Mouse (Mus musculus) liver, embryonic 12.5 days (tissue): ENCODE measurements around the gene Olfr988. TPM values are rescaled to one million over a fixed set of nuclear protein-coding genes. Genes with fewer than 3 reads are reported as not detected.
"Not testable (repeated sequence)": the region's sequence is repeated elsewhere in the genome, so short reads cannot be mapped to it uniquely, and the experiment has no call there.

ENCODE experiments used
- ATAC-seq: fragments of 200-750 bp; cut with Nextera tagmentation; 2 replicates; pipeline ENCODE4 v1.8.0; 2017; ENCODE audit warnings: moderate number of reproducible peaks, mild to moderate bottlenecking, moderate library complexity
- H3K27ac ChIP-seq: fragments of 300-500 bp; sonication (generic); 2 replicates; pipeline ENCODE4 v1.5.1; 2016; ENCODE audit warnings: mild to moderate bottlenecking
- H3K27me3 ChIP-seq: fragments of 300-500 bp; sonication (generic); replicated peaks from 2 replicates; pipeline ENCODE4 v1.6.1; 2016; ENCODE audit warnings: mild to moderate bottlenecking, moderate library complexity
- H3K36me3 ChIP-seq: fragments of 300-500 bp; sonication (generic); 2 replicates; pipeline ENCODE4 v1.6.1; 2016; ENCODE audit warnings: mild to moderate bottlenecking, moderate library complexity
- H3K4me1 ChIP-seq: fragments of 300-500 bp; sonication (generic); 2 replicates; pipeline ENCODE4 v1.6.1; 2016
- H3K4me2 ChIP-seq: fragments of 300-500 bp; sonication (generic); 2 replicates; pipeline ENCODE4 v1.6.1; 2016; ENCODE audit warnings: mild to moderate bottlenecking, moderate library complexity
- H3K4me3 ChIP-seq: fragments of 300-500 bp; sonication (generic); 2 replicates; pipeline ENCODE4 v1.5.1; 2016; ENCODE audit warnings: mild to moderate bottlenecking, moderate library complexity
- H3K9ac ChIP-seq: fragments of 300-500 bp; sonication (generic); 2 replicates; pipeline ENCODE4 v1.6.1; 2016; ENCODE audit warnings: mild to moderate bottlenecking, moderate library complexity
- H3K9me3 ChIP-seq: fragments of 300-500 bp; sonication (generic); replicated peaks from 2 replicates; pipeline ENCODE4 v1.6.1; 2016; ENCODE audit warnings: mild to moderate bottlenecking, moderate library complexity
- WGBS: fragments of 180-500 bp; shearing (Covaris S2); methylation state at CpG from one replicate; pipeline ENCODE4 v1.1.7; 2016; ENCODE audit not compliant: insufficient replicate concordance; 5-methylcytosine and 5-hydroxymethylcytosine counted together
- polyA plus RNA-seq: library from polyadenylated mRNA; unstranded; fragments of >200 nt; fragmentation: Nextera tagmentation; extraction: Ambion mirVana; gene quantifications from 2 replicates; pipeline ENCODE4 v1.2.1, GENCODE M21; 2016

Olfr988 gene
- polyA plus RNA-seq, result not detected in 2 replicates

DNA sequence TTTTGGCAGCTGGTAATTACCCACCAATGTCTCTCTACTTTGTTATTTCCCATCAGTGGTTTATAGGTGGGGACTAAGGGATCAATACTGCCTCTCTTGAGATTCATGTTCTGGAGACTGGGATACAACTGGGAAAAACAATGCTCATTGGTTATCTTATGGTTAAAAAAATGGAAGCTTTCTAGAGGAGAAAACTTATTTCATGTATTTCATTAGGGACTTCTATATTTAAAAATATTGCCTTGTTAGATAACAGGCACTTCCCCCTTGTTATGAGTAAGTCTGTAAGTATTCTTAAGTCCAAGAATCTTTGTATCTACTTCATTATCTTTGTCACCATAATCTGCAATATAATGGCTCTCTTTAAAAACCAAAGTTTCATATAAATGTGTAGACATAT lies at the start of gene Olfr988:
Gene Olfr988 (minus strand): TSS at position 101 of the 400 bp plus-strand sequence.
- not testable (repeated sequence) for H3K4me3 ChIP-seq, H3K9ac ChIP-seq, H3K4me1 ChIP-seq, ATAC-seq, H3K27me3 ChIP-seq, H3K36me3 ChIP-seq, H3K27ac ChIP-seq, H3K9me3 ChIP-seq, H3K4me2 ChIP-seq

DNA sequence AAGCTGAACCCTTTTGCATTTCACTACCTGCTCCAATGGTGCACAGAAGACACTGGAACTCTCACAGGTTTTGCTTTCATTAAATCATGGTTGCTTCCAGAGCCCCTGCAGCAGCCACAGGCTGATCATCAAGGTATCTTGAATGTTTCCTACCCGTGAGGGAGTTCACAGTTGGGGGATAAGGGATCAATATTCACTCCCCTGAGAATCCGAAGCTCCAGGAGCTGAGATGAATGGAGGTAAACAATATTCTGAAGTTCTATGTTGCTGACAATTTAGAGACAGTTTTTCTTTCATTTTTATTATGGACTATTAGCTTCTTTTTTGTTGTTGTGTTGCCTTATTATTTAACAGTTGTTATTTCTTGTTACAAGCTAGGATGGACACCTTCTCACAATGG lies 46.3 kb upstream of the Olfr988 start, which contains the start of gene Olfr992:
Gene Olfr992 (minus strand): TSS at position 101 of the 400 bp plus-strand sequence.
- 35% methylated on average over 2 of the region's 2 CpGs for WGBS
- H3K27ac ChIP-seq, result no peak within 1 kb of the TSS
- no peaks in the 10 kb centered on the region for H3K27me3 ChIP-seq
- no peaks in the 10 kb centered on the region for H3K9me3 ChIP-seq
- H3K4me3 ChIP-seq, result no peak within 1 kb of the TSS
- no peak within 1 kb of the TSS for H3K4me2 ChIP-seq
- H3K36me3 ChIP-seq, result no peaks in the 10 kb centered on the region
- no peak for ATAC-seq
- no peak within 1 kb of the TSS for H3K9ac ChIP-seq
- no peaks in the 10 kb centered on the region for H3K4me1 ChIP-seq

DNA sequence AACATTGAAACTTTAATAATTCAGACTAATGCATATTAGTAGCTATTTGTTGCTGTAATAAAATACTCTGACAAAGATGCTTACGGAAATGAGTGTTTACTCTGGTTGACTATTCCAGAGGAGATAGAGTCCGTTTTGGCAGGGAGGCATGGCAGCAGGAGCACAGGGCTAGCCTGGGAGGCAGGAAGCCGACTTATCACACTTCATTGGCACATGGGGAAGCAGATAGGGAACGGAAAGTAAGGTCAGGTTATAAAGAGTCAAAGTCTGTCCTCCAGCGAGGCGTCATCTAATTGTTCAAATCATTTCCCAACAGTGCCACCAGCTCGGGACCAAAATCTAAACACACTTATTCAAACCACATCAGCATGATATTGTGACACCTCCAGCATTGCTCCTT lies 23.1 kb downstream of the Olfr988 start:
- Histone ChIP-seq H3K9ac (no peak overlapping the region), H3K4me2 (no peak overlapping the region), H3K27ac (no peak overlapping the region), H3K4me3 (no peak overlapping the region), H3K4me1 (no peaks in the 10 kb centered on the region), H3K9me3 (no peaks in the 10 kb centered on the region), H3K36me3 (no peaks in the 10 kb centered on the region), H3K27me3 (no peaks in the 10 kb centered on the region)
- 26% methylated on average over 7 of the region's 7 CpGs for WGBS
- ATAC-seq, result no peak

DNA sequence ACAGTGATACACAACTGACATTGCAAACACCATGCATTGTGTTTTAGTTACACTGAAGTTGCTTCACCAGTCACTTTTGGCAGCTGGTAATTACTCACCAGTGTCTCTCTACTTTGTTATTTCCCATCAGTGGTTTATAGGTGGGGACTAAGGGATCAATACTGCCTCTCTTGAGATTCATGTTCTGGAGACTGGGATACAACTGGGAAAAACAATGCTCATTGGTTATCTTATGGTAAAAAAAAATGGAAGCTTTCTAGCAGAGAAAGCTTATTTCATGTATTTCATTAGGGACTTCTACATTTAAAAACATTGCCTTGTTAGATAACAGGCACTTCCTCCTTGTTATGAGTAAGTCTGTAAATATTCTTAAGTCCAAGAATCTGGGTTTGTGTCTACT lies 23.8 kb downstream of the Olfr988 start, which contains the start of gene Olfr987:
Gene Olfr987 (minus strand): TSS at position 101 of the 400 bp plus-strand sequence.
- H3K27me3 ChIP-seq, H3K4me2 ChIP-seq, ATAC-seq, H3K27ac ChIP-seq, H3K4me1 ChIP-seq, H3K9ac ChIP-seq, H3K4me3 ChIP-seq, H3K36me3 ChIP-seq, H3K9me3 ChIP-seq: not testable (repeated sequence)

DNA sequence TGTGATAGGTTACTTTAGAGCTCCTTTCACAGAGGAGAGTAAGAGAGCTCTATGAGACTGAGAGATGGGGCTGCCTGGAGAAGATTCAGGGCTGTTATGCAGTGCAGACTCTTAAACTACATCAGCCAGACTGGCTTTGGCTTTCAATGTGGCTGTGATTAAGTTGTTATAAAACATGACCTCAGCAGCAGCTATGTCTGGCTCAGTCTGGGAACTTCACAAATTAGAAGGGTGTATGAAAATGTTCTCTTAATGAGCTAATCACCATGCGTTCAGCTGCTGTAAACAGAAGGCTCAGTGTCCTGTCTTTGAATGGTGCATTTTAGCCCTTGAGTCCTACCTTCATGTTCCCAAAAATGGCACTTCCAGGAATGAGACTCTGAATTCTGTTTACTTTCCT lies 43.9 kb downstream of the Olfr988 start:
- 68% methylated on average over 1 of the region's 1 CpGs for WGBS
- no peak overlapping the region for H3K9ac ChIP-seq
- no peak overlapping the region for H3K4me2 ChIP-seq
- no peaks in the 10 kb centered on the region for H3K9me3 ChIP-seq
- H3K27ac ChIP-seq, result no peak overlapping the region
- no peaks in the 10 kb centered on the region for H3K27me3 ChIP-seq
- H3K36me3 ChIP-seq, result no peaks in the 10 kb centered on the region
- no peak overlapping the region for H3K4me3 ChIP-seq
- ATAC-seq, result no peak
- no peaks in the 10 kb centered on the region for H3K4me1 ChIP-seq

Other genes with a start within 250 kb of the Olfr988 start
- 5.1 and 5.3 TPM in 2 replicates for gene Aplnr, start 227.0 kb downstream of the Olfr988 start, polyA plus RNA-seq
- gene Lrrc55, start 166.0 kb downstream of the Olfr988 start, polyA plus RNA-seq, result 0.05 and 0.11 TPM in 2 replicates
- not detected in 2 replicates for gene Olfr987, start 23.9 kb downstream of the Olfr988 start, polyA plus RNA-seq
- gene Olfr992, start 46.2 kb upstream of the Olfr988 start, polyA plus RNA-seq, result not detected in 2 replicates
- gene Olfr993, start 51.6 kb upstream of the Olfr988 start, polyA plus RNA-seq, result not detected in 2 replicates
- gene Olfr994, start 73.2 kb upstream of the Olfr988 start, polyA plus RNA-seq, result not detected in 2 replicates
- not detected in 2 replicates for gene Olfr995, start 80.4 kb upstream of the Olfr988 start, polyA plus RNA-seq
- not detected in 2 replicates for gene 4833423E24Rik, start 155.8 kb upstream of the Olfr988 start, polyA plus RNA-seq
- gene Olfr996, start 216.0 kb upstream of the Olfr988 start, polyA plus RNA-seq, result not detected in 2 replicates
- gene Olfr998, start 225.7 kb upstream of the Olfr988 start, polyA plus RNA-seq, result not detected in 2 replicates
- not detected in 2 replicates for gene Olfr1000, start 248.7 kb upstream of the Olfr988 start, polyA plus RNA-seq